Mouse (Mus musculus) frontal cortex, adult (tissue): ENCODE measurements around the gene Mapre3.

ENCODE experiments used
- ATAC-seq: cut with Nextera tagmentation; 2 replicates; pipeline ENCODE4 v1.9.2; 2017; ENCODE audit warnings: mild to moderate bottlenecking, moderate library complexity, mixed read lengths; ENCODE audit not compliant: low TSS enrichment

The Mapre3 gene

DNA sequence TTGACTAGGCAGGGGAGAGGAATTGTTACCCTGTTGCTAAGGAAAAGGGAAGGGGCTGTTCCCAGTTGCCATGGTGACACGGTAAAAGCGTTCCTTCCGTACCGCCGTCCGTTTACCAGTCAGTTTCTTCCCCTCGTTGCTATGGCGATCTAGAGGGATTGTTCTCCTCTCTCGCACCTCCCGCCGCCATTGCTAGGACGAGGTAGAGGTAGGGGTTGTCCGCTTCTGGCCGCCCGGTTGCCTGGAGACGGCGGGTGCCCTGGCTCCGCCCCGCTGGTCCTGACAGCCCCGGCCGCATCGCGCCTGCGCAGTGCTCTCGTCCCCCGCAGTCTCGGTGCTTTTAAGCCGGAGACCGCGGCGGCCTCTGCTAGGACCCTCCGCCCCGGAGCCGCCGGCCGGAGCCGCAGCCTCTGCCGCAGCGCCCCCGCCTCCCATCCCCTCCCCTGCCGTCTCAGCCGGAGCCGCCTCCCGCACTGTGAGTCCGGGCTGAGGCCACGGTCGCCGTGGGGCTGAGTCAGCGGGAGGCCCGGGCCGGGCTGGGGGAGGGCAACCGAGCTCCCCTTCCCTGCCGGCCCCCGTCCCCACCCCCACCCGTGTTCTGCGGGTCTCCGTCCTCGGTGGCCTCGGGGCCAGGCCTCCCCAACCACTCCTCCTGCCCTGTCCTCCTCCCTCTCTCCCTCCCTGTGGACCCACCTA lies at the start of gene Mapre3:
Mapre3 (plus strand) TSS at position 218 of the 696 bp plus-strand sequence.
- ATAC-seq, result peak; percentile 89

DNA sequence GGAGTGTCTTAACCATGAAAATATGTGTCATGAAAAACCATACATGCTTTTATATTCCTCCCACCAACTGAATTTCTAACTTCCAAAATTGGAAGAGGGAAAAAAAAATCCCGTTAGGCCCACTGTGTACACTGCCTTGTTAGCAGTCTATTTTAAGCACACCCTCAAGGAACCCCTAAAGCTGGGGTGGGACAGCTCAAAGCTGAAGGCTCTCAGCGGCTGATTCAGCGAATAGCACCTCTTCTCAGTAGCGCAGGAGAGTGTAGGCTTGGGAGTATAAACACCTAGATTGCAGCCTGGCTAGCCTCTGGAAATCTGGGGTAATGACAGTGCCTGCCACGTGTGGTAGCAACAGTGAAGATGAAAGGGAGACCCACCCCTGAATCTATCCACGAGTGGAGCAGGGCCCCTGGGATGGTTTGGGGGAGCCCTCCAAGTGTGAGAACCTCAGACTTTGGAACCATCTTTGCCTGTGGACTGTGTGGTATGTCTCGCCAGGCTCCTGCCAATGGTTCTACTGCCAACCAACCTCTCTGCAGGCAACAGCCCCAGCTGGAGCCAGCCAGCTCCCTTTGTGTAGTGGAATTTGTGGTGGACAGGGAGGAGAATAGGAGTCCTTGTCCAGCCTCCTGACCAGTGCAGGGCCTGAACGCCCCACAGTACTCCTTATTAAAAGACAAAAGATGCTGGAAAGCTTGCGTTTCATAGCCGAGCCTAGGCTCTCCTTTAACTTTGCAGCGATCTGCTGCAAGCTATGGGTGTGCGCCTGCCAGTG lies 48.7 kb upstream of the Mapre3 start:
- peak; percentile 61 for ATAC-seq

- 0 out of 2 replicates have a peak, but pooled peaks have one; percentile 8 for ATAC-seq
Observed at GRCm38 (mm10) chr5:30768082-30768481, 46.4 kb upstream of the Mapre3 start.

- ATAC-seq, result no peak
Observed at GRCm38 (mm10) chr5:30768598-30768997, 45.8 kb upstream of the Mapre3 start.

DNA sequence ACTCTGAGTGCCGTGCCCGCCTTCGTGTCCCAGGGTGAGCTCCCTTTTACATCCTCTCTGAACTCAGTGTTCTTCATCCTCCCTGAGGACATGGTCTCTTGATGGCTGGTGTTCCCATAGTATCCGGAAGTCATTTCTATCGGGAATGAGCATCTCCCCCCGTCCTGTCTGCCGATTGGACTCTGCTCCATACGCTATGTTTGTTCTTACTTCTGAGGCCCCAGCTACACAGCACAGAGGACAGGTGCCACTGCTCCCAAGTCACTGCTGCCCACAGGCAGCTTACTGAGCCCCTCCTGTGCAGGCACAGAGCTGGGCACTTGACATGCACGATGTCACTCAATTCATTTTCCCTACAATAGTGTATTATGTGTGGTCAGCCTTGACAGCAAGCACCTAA lies 45.4 kb upstream of the Mapre3 start:
- ATAC-seq, result no peak

- ATAC-seq, result peak; percentile 99
Observed at GRCm38 (mm10) chr5:30774601-30775371, 39.7 kb upstream of the Mapre3 start.

GRCm38 (mm10) chr5:30780699-30781098 lies 33.7 kb upstream of the Mapre3 start:
- ATAC-seq, result peak; percentile 67; the same call in 1 of the 2 replicates

DNA sequence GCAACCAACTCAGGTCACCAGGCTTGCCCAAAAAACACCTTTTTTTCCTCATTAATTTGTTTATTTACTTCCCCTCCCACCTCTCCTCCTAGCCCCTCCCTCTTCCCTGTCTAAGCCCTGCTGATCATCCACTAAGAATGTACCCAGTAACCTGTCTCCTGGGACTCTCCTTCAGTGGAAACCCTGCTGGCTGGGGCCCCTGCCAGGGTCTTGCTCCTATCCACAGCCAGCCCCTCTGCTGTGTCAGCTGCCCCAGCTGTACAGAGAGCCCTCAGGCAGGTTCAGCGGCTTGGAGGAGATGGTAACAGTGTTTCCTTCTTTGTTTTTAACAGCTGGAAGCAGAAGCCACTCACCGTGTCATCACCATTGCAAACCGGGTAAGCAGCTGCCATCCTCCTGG lies 33.3 kb upstream of the Mapre3 start:
- no peak for ATAC-seq

GRCm38 (mm10) chr5:30787381-30787780 lies 27.1 kb upstream of the Mapre3 start:
- no peak for ATAC-seq

GRCm38 (mm10) chr5:30790047-30790446 lies 24.4 kb upstream of the Mapre3 start:
- peak; percentile 62; the same call in 1 of the 2 replicates for ATAC-seq

GRCm38 (mm10) chr5:30796125-30796524 lies 18.3 kb upstream of the Mapre3 start:
- ATAC-seq, result peak; percentile 78

DNA sequence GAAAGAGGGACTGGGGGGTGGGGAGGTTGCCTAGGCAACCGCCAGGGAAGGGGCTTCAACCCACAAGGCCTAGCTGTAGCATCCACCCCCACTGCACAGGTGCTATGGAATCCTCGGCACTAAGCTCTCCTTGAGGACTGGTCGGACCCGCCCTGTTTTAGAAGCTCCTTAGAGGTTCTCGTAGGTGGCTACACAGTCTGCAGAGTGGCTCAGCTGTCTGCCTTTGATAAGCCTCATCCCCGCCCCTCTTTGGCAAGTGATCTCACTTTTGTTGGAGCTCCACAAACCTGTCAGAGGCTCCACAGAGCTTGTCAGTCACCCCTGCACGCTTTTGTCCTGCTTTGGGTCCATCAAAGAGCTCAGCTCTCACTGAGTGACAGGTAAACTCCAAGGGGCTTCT lies 17.0 kb upstream of the Mapre3 start:
- no peak for ATAC-seq

- ATAC-seq, result no peak
Observed at GRCm38 (mm10) chr5:30797982-30798381, 16.5 kb upstream of the Mapre3 start.

DNA sequence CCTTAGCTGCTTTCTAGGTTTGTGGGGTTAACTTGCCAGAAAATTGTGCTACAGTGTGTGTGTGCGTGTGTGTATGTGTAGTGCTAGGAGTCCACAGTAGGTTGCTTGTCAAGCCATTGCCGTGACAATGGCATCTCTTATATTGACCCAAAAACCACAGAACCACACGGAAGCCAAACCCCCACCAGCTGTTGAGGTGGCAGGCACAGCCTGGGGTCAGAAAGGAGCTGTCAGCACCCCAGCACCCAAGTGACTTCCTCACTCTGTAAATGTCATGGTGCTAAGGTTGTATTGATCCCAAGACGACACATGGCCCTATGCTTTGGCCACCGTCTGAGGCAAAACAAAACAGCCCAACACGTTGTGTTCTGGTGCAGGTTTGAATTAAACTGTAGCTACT lies 15.5 kb upstream of the Mapre3 start:
- no peak for ATAC-seq

DNA sequence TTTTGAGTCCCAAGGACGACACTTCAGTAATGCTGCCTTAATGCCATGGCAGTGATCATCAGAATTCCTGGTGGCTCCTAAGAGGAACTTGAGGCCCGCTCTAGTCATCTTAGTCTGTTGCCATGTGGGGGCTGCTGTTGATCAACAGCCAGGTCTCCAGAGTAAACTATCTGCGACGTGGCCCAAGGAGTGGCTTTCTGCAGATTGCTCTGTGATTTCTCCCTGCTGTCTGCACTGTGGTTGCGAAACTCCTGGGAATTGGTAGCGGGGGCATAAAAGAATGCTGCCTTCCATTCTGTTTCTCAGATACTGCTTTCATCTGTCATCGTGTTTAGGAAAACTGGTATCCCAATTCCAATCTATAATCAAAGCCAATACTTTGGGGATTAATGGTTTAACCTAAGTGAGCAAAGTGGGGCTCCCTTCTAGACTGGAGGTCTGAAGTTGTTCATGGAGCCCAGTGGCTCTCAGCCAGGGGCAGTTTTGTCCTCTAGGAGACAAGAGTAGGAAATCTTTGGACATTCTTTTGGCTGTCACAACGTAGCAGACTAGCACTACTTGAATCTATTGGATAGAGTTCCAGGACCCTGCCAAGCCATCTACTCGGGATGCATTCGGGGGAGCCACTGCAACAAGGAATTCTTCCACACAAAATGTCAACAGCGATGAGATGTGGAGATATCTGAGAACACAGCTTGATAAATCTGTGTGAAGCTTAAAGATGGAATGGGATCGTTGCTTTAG lies 11.5 kb upstream of the Mapre3 start:
- no peak for ATAC-seq

DNA sequence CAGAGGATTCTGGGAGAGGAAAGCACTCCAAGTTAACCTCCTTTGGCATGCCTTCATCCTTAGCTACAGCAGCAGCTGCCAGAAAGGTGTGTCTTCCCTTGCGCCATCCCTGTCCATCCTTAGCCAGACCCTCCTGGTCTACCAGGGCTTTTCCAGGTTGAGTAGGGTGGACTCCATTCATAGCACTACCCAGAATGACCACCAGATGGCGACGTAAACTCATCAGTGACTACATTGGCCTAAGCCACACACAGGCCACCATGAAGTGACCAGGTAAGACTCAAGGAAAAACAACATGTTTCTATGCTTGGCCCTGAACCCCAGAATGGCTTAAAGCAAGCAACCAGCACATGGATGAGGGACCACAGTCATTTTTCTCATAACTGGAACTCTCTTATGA lies 8.3 kb upstream of the Mapre3 start:
- ATAC-seq, result peak; percentile 81; the same call in 1 of the 2 replicates

GRCm38 (mm10) chr5:30815120-30815465 lies 652 bp downstream of the Mapre3 start:
- no peak for ATAC-seq

DNA sequence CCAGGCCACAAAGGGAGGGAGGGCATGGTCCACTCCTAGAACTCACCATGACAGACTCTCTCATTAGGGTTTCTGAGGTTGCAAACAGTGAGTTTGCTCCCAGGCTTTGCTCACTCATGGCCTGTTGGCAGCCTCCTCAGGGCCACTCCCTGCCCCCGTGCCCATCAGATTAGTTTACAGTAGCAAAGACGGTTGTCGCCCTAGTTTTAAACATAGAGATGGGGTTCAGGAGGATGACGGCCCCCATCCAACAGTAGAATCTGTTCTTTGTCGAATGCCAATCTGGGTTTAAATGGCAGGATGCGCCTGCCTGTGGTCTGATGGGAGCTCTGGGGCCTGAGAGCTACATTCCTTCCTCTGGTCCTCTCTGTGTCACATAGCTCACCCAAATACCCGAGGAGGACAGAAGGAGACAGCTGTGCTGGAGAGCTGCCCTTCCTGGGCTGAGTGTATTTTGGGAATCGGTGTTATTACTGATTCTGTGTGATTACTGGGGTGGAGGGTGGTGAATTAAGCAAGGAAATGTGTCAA lies 1.9 kb downstream of the Mapre3 start:
- ATAC-seq, result no peak

- no peak for ATAC-seq
Observed at GRCm38 (mm10) chr5:30818758-30819309, 4.4 kb downstream of the Mapre3 start.

GRCm38 (mm10) chr5:30822689-30823088 lies 8.2 kb downstream of the Mapre3 start:
- no peak for ATAC-seq

DNA sequence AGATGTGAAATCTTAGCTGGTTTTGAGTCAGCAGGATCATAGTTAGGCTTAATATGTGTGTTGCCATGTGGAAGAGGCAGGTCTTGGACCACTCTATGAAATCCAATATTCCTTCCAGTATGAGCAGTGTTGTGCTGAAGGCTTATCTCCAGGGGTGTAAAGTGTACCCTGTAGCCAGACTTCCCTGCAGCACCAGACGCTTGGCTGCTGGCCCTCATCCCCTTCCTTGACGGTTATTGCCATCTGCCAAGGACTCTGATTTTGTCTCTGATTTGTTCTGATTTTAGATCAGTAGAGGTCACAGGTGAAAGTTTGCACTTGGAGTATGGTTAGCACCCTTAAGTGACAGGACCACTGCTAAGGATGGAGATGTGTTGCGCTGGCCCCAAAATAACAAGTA lies 8.7 kb downstream of the Mapre3 start:
- ATAC-seq, result no peak
